Mouse (Mus musculus) liver, adult 2 months (tissue): Measurements from ENCODE around the gene Lactbl1. TPM values are rescaled to one million over a fixed set of nuclear protein-coding genes. Genes with fewer than 3 reads are reported as not detected.

Experiments used
- DNase-seq: peaks from one replicate; pipeline ENCODE4 v3.0.0-alpha.2; 2011; ENCODE audit warnings: low read depth, low spot score; ENCODE audit errors: extremely low read depth
- H3K27ac ChIP-seq: fragments of 200-500 bp; replicated peaks from 2 replicates; pipeline ENCODE4 v1.5.1; 2012; ENCODE audit warnings: low read depth, mild to moderate bottlenecking, control low read depth, inconsistent platforms, low read length; ENCODE audit not compliant: insufficient read depth
- H3K27me3 ChIP-seq: fragments of 200-500 bp; 2 replicates; pipeline ENCODE4 v1.6.1; 2012; ENCODE audit warnings: mild to moderate bottlenecking, moderate library complexity, low read length, inconsistent platforms; ENCODE audit not compliant: control insufficient read depth, insufficient read depth
- H3K36me3 ChIP-seq: fragments of 200-500 bp; 2 replicates; pipeline ENCODE4 v1.6.1; 2012; ENCODE audit warnings: low read length, inconsistent platforms; ENCODE audit not compliant: control insufficient read depth, insufficient read depth
- H3K4me1 ChIP-seq: fragments of 200-500 bp; 2 replicates; pipeline ENCODE4 v1.6.1; 2011; ENCODE audit warnings: low read length; ENCODE audit not compliant: control insufficient read depth, insufficient read depth
- H3K4me3 ChIP-seq: fragments of 200-500 bp; 2 replicates; pipeline ENCODE4 v1.5.1; 2011; ENCODE audit warnings: low read depth, mild to moderate bottlenecking, control low read depth, low read length, moderate library complexity; ENCODE audit not compliant: insufficient read depth
- H3K79me2 ChIP-seq: fragments of 200-500 bp; 2 replicates; pipeline ENCODE4 v1.6.1; 2012; ENCODE audit warnings: inconsistent platforms, mild to moderate bottlenecking, low read length, moderate library complexity; ENCODE audit not compliant: control insufficient read depth, insufficient read depth
- H3K9ac ChIP-seq: fragments of 200-500 bp; 2 replicates; pipeline ENCODE4 v1.6.1; 2012; ENCODE audit warnings: low read depth, mild to moderate bottlenecking, control low read depth, inconsistent platforms, low read length
- CTCF ChIP-seq: fragments of 200-500 bp; IDR thresholded peaks from 2 replicates; pipeline ENCODE4 v1.5.1; 2011; ENCODE audit warnings: low read depth, low read length, control low read depth
- POLR2A ChIP-seq: fragments of 200-500 bp; IDR thresholded peaks from 2 replicates; pipeline ENCODE4 v1.6.1; 2011; ENCODE audit warnings: low read length, control low read depth; ENCODE audit not compliant: insufficient read depth; ENCODE audit errors: extremely low read depth
- WGBS: fragments of 180-500 bp; shearing (Covaris S2); methylation state at CpG from one replicate; pipeline ENCODE4 v1.1.7; 2018; 5-methylcytosine and 5-hydroxymethylcytosine counted together
- polyA plus RNA-seq: library from polyadenylated mRNA; depleted of rRNA; stranded (reverse); fragments of >200 nt; gene quantifications from 2 replicates; pipeline ENCODE4 v1.2.3, GENCODE M21; 2012
- total RNA-seq: library from RNA; depleted of rRNA; stranded (reverse); fragments of >200 nt; gene quantifications from 2 replicates; pipeline ENCODE4 v1.2.3, GENCODE M21; 2014

The Lactbl1 gene
- total and polyA plus RNA-seq, 2 experiments, result not detected

- TF ChIP-seq CTCF (no peak), POLR2A (no peak)
Observed at GRCm38 (mm10) chr4:136595221-136595620, 27.2 kb upstream of the Lactbl1 start.

DNA sequence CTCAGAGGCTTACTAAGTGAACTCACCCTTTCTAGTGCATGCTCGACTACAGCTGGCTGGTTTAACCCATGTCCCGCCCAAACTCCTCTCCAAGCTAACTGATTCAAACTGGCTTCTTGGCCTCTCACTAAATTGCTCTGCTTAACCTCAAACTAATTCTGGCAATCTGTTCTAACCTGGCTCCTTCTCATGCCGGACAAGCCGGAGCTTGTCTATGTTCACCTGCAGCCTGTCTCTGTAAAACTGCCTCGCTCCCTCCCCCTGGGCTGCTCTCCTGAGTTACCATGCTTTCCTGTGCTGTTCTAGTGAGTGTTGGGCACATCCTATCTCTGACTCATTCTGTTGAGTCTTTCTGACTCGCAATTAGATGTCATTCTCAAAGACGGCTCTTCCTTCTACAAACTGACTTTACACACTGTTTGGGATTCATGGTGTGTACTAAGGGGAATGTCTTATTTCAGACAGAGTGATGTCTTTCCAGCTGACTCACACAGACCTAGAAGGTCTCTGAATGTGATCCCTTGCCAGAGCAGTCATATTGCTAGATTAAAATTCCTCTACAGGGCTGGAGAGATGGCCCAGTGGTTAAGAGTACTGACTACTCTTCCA is 24.0 kb upstream of the Lactbl1 start:
- H3K27me3 ChIP-seq, result no peaks in the 10 kb centered on the region
- H3K4me3 ChIP-seq, result no peak overlapping the region
- H3K4me1 ChIP-seq, result peaks cover 8% of the 10 kb centered on the region
- WGBS, result 83% methylated on average over 7 of the region's 7 CpGs
- no peak for TF ChIP-seq POLR2A
- TF ChIP-seq CTCF, result no peak
- no peak for DNase-seq
- H3K36me3 ChIP-seq, result no peaks in the 10 kb centered on the region
- H3K79me2 ChIP-seq, result peaks cover 32% of the 10 kb centered on the region; the same call in 1 of the 2 replicates
- H3K27ac ChIP-seq, result no peak overlapping the region
- no peak overlapping the region for H3K9ac ChIP-seq

More at GRCm38 (mm10) chr4:136595221-136595620, 27.2 kb upstream of the Lactbl1 start:
- Histone ChIP-seq H3K79me2 (peaks cover 19% of the 10 kb centered on the region; the same call in 1 of the 2 replicates), H3K27ac (no peak overlapping the region), H3K27me3 (no peaks in the 10 kb centered on the region), H3K36me3 (0 out of 2 replicates have a peak, but pooled peaks cover 2% of the 10 kb centered on the region), H3K4me1 (peaks cover 1% of the 10 kb centered on the region; the same call in 1 of the 2 replicates), H3K4me3 (no peak overlapping the region), H3K9ac (no peak overlapping the region)
- WGBS, result 77% methylated on average over 6 of the region's 6 CpGs
- DNase-seq, result no peak

GRCm38 (mm10) chr4:136599869-136600268 is 22.6 kb upstream of the Lactbl1 start:
- Histone ChIP-seq H3K9ac (no peak overlapping the region), H3K4me3 (no peak overlapping the region), H3K27me3 (no peaks in the 10 kb centered on the region), H3K27ac (no peak overlapping the region), H3K4me1 (peaks cover 6% of the 10 kb centered on the region), H3K79me2 (peaks cover 29% of the 10 kb centered on the region; the same call in 1 of the 2 replicates), H3K36me3 (no peaks in the 10 kb centered on the region)
- no peak for DNase-seq
- TF ChIP-seq CTCF (no peak), POLR2A (no peak)
- over 99% methylated on average over 3 of the region's 3 CpGs for WGBS

DNA sequence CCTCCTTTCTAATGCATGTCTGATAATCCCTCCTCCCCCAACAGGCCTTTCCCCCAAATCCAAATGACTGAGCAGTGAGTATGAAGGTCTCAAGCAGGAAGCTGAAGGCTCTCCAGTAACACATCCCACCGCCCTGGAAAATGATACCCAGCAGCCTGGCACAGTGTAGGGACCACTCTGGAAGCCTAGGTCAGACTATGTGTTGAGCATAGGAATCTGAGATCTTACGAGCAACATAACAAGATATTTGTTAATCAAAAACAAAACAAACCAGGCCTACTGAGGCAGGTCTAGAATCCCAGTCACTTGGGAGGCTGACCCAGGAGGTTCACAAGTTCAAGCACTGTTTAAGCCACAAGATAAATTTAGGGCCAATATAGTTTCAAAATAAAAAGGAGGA is 21.9 kb upstream of the Lactbl1 start:
- Histone ChIP-seq H3K9ac (no peak overlapping the region), H3K4me1 (peaks cover 6% of the 10 kb centered on the region), H3K27me3 (no peaks in the 10 kb centered on the region), H3K79me2 (peaks cover 29% of the 10 kb centered on the region; the same call in 1 of the 2 replicates), H3K4me3 (no peak overlapping the region), H3K27ac (no peak overlapping the region), H3K36me3 (no peaks in the 10 kb centered on the region)
- DNase-seq, result no peak
- TF ChIP-seq POLR2A (no peak), CTCF (no peak)
- 91% methylated on average over 2 of the region's 2 CpGs for WGBS

DNA sequence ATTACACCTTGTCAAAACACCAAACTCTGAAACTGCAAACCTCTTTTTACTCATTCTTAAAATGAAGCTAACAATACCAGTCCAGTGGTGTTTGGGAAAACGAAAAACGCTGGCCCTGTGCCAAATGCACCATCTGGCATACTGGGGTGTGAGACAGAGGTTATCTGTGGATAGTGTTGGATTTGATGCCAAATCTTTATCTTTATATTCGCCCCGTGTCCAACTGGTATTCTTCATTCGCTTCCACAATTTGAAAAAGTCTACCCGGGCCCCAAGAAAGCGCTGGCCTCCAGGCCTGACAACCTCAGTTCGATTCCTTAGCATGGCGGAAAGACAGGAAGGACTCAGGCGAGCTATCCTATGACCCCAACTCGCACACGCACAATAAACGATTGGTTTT is 20.9 kb upstream of the Lactbl1 start:
- peak overlapping the region; percentile 93 for H3K4me3 ChIP-seq
- no peaks in the 10 kb centered on the region for H3K36me3 ChIP-seq
- peaks cover 6% of the 10 kb centered on the region for H3K4me1 ChIP-seq
- no peak overlapping the region for H3K27ac ChIP-seq
- peak overlapping the region; percentile 34; the same call in 1 of the 2 replicates for H3K9ac ChIP-seq
- WGBS, result under 1% methylated on average over 13 of the region's 13 CpGs
- no peak for TF ChIP-seq CTCF
- no peak for TF ChIP-seq POLR2A
- peaks cover 29% of the 10 kb centered on the region; the same call in 1 of the 2 replicates for H3K79me2 ChIP-seq
- DNase-seq, result peak; percentile 51
- H3K27me3 ChIP-seq, result no peaks in the 10 kb centered on the region

GRCm38 (mm10) chr4:136602018-136602554 is 20.3 kb upstream of the Lactbl1 start:
- H3K36me3 ChIP-seq, result no peaks in the 10 kb centered on the region
- TF ChIP-seq POLR2A, result no peak
- no peak for TF ChIP-seq CTCF
- peak; percentile 40 for DNase-seq
- H3K9ac ChIP-seq, result peak overlapping the region; percentile 99
- H3K4me3 ChIP-seq, result peak overlapping the region; percentile 93
- no peaks in the 10 kb centered on the region for H3K27me3 ChIP-seq
- under 1% methylated on average over 59 of the region's 68 CpGs for WGBS
- H3K4me1 ChIP-seq, result peaks cover 6% of the 10 kb centered on the region
- H3K79me2 ChIP-seq, result peaks cover 29% of the 10 kb centered on the region; the same call in 1 of the 2 replicates
- peak overlapping the region; percentile 68; the same call in 1 of the 2 replicates for H3K27ac ChIP-seq
